Mouse (Mus musculus) layer of hippocampus, adult 9-11 months (tissue): ENCODE measurements around the gene Syvn1.
A peak's percentile ranks its signal among the peaks of the same experiment; 100 is the strongest.
"Not testable (repeated sequence)": the region's sequence is repeated elsewhere in the genome, so short reads cannot be mapped to it uniquely, and the experiment has no call there.

Experiments
- DNase-seq: peaks from one replicate; pipeline ENCODE4 v3.0.0; 2022

Syvn1 gene

GRCm38 (mm10) chr19:6042293-6042692, 4.1 kb upstream of the Syvn1 start:
- DNase-seq = no peak

GRCm38 (mm10) chr19:6044102-6044501, 2.3 kb upstream of the Syvn1 start:
- DNase-seq = not testable (repeated sequence)

GRCm38 (mm10) chr19:6045366-6046293, 746 bp upstream of the Syvn1 start:
- DNase-seq = no peak

GRCm38 (mm10) chr19:6047154-6047898, 950 bp downstream of the Syvn1 start:
- DNase-seq = no peak

- DNase-seq = no peak
These were observed 1.5 kb downstream of the Syvn1 start for GRCm38 (mm10) chr19:6047899-6048166.

GRCm38 (mm10) chr19:6048681-6049410, 2.5 kb downstream of the Syvn1 start:
- DNase-seq = no peak

- DNase-seq = no peak
These were observed 6.1 kb downstream of the Syvn1 start for GRCm38 (mm10) chr19:6052516-6052915.

- no peak for DNase-seq
These were observed 7.9 kb downstream of the Syvn1 start for GRCm38 (mm10) chr19:6054296-6054695.

- no peak for DNase-seq
These were observed 10.3 kb downstream of the Syvn1 start for GRCm38 (mm10) chr19:6056696-6057095.

- peak; percentile 99 for DNase-seq
These were observed 11.1 kb downstream of the Syvn1 start, which contains the start of the genes Mrpl49 and Fau for GRCm38 (mm10) chr19:6057313-6058096. TSS of gene Mrpl49 (minus strand) at chr19:6057785. TSS of gene Fau (plus strand) at chr19:6057844.

GRCm38 (mm10) chr19:6058513-6058912, 12.1 kb downstream of the Syvn1 start:
- peak; percentile 2 for DNase-seq

GRCm38 (mm10) chr19:6058966-6059365, 12.6 kb downstream of the Syvn1 start:
- peak; percentile 8 for DNase-seq

- DNase-seq = peak; percentile 96
These were observed 14.7 kb downstream of the Syvn1 start, which contains the start of gene Znhit2 for GRCm38 (mm10) chr19:6061021-6061533. TSS of gene Znhit2 (plus strand) at chr19:6061192.

GRCm38 (mm10) chr19:6061641-6062302, 15.4 kb downstream of the Syvn1 start:
- DNase-seq = no peak

- no peak for DNase-seq
These were observed 16.0 kb downstream of the Syvn1 start for GRCm38 (mm10) chr19:6062418-6062817.

- no peak for DNase-seq
These were observed 16.7 kb downstream of the Syvn1 start for GRCm38 (mm10) chr19:6063081-6063480.

- no peak for DNase-seq
These were observed 20.2 kb downstream of the Syvn1 start for GRCm38 (mm10) chr19:6066571-6066970.

GRCm38 (mm10) chr19:6067011-6067723, 20.8 kb downstream of the Syvn1 start:
- peak; percentile 85 for DNase-seq

GRCm38 (mm10) chr19:6067724-6068415, 21.5 kb downstream of the Syvn1 start, which contains the start of gene Tm7sf2:
TSS of gene Tm7sf2 (minus strand) at chr19:6068373.
- peak; percentile 90 for DNase-seq

GRCm38 (mm10) chr19:6068951-6069350, 22.6 kb downstream of the Syvn1 start:
- DNase-seq = no peak
